26 mouse cellular contexts compared by ENCODE assay signal in genomic region chr1:191947796-191948195, GRCm38 (mm10). TPM values are rescaled to one million over a fixed set of nuclear protein-coding genes. Genes with fewer than 3 reads are reported as not detected.
A peak's percentile ranks its signal among the peaks of the same experiment; 100 is the strongest.
DNase-seq lines count a peak whose midpoint lies in the region; ATAC-seq and TF ChIP-seq lines count a peak whose summit lies in the region.
"Had no signal": no experiment of that assay in that cellular context is flagged by ENCODE, and none has a peak within 500 bp of the region (broad histone marks: within the 10 kb centered on the region; RNA-seq: fewer than 3 reads in every experiment).

No protein-coding gene starts in this region.

- WGBS in heart, embryonic 12.5 days: 76% methylated on average over 8 of the region's 8 CpGs
- 82% methylated on average over 8 of the region's 8 CpGs for WGBS in midbrain, embryonic 11.5 days
- WGBS in midbrain, embryonic 15.5 days: 79% methylated on average over 8 of the region's 8 CpGs

- ATAC-seq in heart, embryonic 12.5 days (ENCODE audit: insufficient number of reproducible peaks, low FRiP score): no peak
- no peak for ATAC-seq in midbrain, embryonic 11.5 days (ENCODE audit: low FRiP score)
- ATAC-seq in midbrain, embryonic 15.5 days (replicated peaks): no peak
- ATAC-seq in megakaryocyte, adult 5-6 weeks (ENCODE audit: poor library complexity, severe bottlenecking): no peak
- ATAC-seq: activated CD4-positive, CD25-positive, alpha-beta regulatory T cell, adult 4 months; forebrain, embryonic 13.5 days; forebrain, embryonic 16.5 days; Patski had no signal

- in situ Hi-C loops in ES-E14 (cut with MboI; ENCODE audit: low sequenced_read_pairs in 2 of 2, unreplicated experiment in 2 of 2): no loop called here

- no peaks in the 10 kb centered on the region for H3K36me3 ChIP-seq in heart, embryonic 12.5 days
- no peaks in the 10 kb centered on the region for H3K36me3 ChIP-seq in midbrain, embryonic 11.5 days (ENCODE audit: control insufficient read depth, insufficient read depth, low read length)
- H3K36me3 ChIP-seq in midbrain, embryonic 15.5 days (replicated peaks): no peaks in the 10 kb centered on the region
- H3K36me3 ChIP-seq in ES-E14 (ENCODE audit: control insufficient read depth, insufficient read depth, low read length, poor library complexity, severe bottlenecking): no peaks in the 10 kb centered on the region
- H3K36me3 ChIP-seq: forebrain, embryonic 10.5 days; heart, embryonic 15.5 days; hindbrain, embryonic 12.5 days; hindbrain, embryonic 15.5 days had no signal

- H3K27ac ChIP-seq in heart, embryonic 12.5 days (ENCODE audit: poor library complexity, severe bottlenecking): no peak overlapping the region
- H3K27ac ChIP-seq in midbrain, embryonic 11.5 days (ENCODE audit: low read depth, low read length): no peak overlapping the region
- no peak overlapping the region for H3K27ac ChIP-seq in midbrain, embryonic 15.5 days
- peak overlapping the region; percentile 63; the same call in 1 of the 2 replicates for H3K27ac ChIP-seq in ES-E14 (ENCODE audit: insufficient read depth, low read depth, low read length, poor library complexity, severe bottlenecking)
- H3K27ac ChIP-seq: forebrain, embryonic 10.5 days; forebrain, embryonic 13.5 days; heart, embryonic 15.5 days; hindbrain, embryonic 12.5 days; hindbrain, embryonic 15.5 days had no signal

- no peaks in the 10 kb centered on the region for H3K9me3 ChIP-seq in heart, embryonic 12.5 days (replicated peaks)
- H3K9me3 ChIP-seq in midbrain, embryonic 11.5 days (ENCODE audit: control insufficient read depth, low read length): no peaks in the 10 kb centered on the region
- H3K9me3 ChIP-seq in midbrain, embryonic 15.5 days: no peaks in the 10 kb centered on the region
- H3K9me3 ChIP-seq in ES-E14 (ENCODE audit: control insufficient read depth, insufficient read depth, low read depth, low read length): no peaks in the 10 kb centered on the region
- H3K9me3 ChIP-seq: forebrain, embryonic 10.5 days; forebrain, embryonic 13.5 days; heart, embryonic 15.5 days; hindbrain, embryonic 12.5 days; hindbrain, embryonic 15.5 days had no signal

- H3K27me3 ChIP-seq in heart, embryonic 12.5 days (replicated peaks): peaks cover 6% of the 10 kb centered on the region
- H3K27me3 ChIP-seq in midbrain, embryonic 11.5 days (ENCODE audit: control insufficient read depth, insufficient read depth, low read length): no peaks in the 10 kb centered on the region
- H3K27me3 ChIP-seq in midbrain, embryonic 15.5 days (replicated peaks): no peaks in the 10 kb centered on the region
- H3K27me3 ChIP-seq: forebrain, embryonic 13.5 days; heart, embryonic 15.5 days; hindbrain, embryonic 12.5 days; hindbrain, embryonic 15.5 days; Patski had no signal

- H3K9ac ChIP-seq in heart, embryonic 12.5 days: no peak overlapping the region
- H3K9ac ChIP-seq in midbrain, embryonic 11.5 days (ENCODE audit: low read length): no peak overlapping the region
- no peak overlapping the region for H3K9ac ChIP-seq in midbrain, embryonic 15.5 days
- H3K9ac ChIP-seq in ES-E14 (ENCODE audit: insufficient read depth, low read depth, low read length, poor library complexity, severe bottlenecking): peak overlapping the region; percentile 68; the same call in 1 of the 2 replicates
- H3K9ac ChIP-seq: forebrain, embryonic 13.5 days; heart, embryonic 15.5 days; hindbrain, embryonic 12.5 days; hindbrain, embryonic 15.5 days had no signal

- H3K4me2 ChIP-seq in heart, embryonic 12.5 days: no peak overlapping the region
- no peak overlapping the region for H3K4me2 ChIP-seq in midbrain, embryonic 11.5 days
- H3K4me2 ChIP-seq in midbrain, embryonic 15.5 days: no peak overlapping the region
- H3K4me2 ChIP-seq: forebrain, embryonic 13.5 days; heart, embryonic 11.5 days; heart, embryonic 15.5 days; hindbrain, embryonic 12.5 days; hindbrain, embryonic 15.5 days had no signal

- peak; percentile 88 for DNase-seq in heart, adult 11 months
- DNase-seq in midbrain, embryonic 11.5 days (ENCODE audit: low spot score, missing footprints): peak; percentile 44
- no peak for DNase-seq in ES-E14 (ENCODE audit: low read depth, low spot score)
- no peak for DNase-seq in adrenal gland, adult 2 months
- DNase-seq: adrenal gland, postnatal 10 days; adrenal gland, postnatal 36 days; cerebellum, adult 18-20 months; cerebellum, adult 9-10 months; cerebellum, postnatal 14 days; gastrocnemius, postnatal 10 days; gastrocnemius, postnatal 36 days had no signal

- H3K4me3 ChIP-seq in heart, embryonic 12.5 days: no peak overlapping the region
- H3K4me3 ChIP-seq in midbrain, embryonic 11.5 days (ENCODE audit: low read depth, low read length): no peak overlapping the region
- H3K4me3 ChIP-seq in midbrain, embryonic 15.5 days: no peak overlapping the region
- H3K4me3 ChIP-seq in ES-E14 (ENCODE audit: insufficient read depth in 1 of 2, low read depth in 1 of 2, low read length in 2 of 2, poor library complexity in 1 of 2, severe bottlenecking in 1 of 2): peak overlapping the region; percentile 4 to 51; a peak in 3 of 4 replicates
- H3K4me3 ChIP-seq: forebrain, embryonic 10.5 days; forebrain, embryonic 13.5 days; heart, embryonic 15.5 days; hindbrain, embryonic 12.5 days; hindbrain, embryonic 15.5 days had no signal

- peaks cover 4% of the 10 kb centered on the region; the same call in 1 of the 2 replicates for H3K4me1 ChIP-seq in heart, embryonic 12.5 days (replicated peaks)
- no peaks in the 10 kb centered on the region for H3K4me1 ChIP-seq in midbrain, embryonic 11.5 days (ENCODE audit: control insufficient read depth, insufficient read depth, low read length)
- no peaks in the 10 kb centered on the region for H3K4me1 ChIP-seq in midbrain, embryonic 15.5 days
- H3K4me1 ChIP-seq in ES-E14 (ENCODE audit: control insufficient read depth in 2 of 2, insufficient read depth in 2 of 2, low read length in 2 of 2, poor library complexity in 1 of 2): peaks cover 2 to 14% of the 10 kb centered on the region in 2 experiments; a peak in 3 of 4 replicates
- H3K4me1 ChIP-seq: forebrain, embryonic 13.5 days; hindbrain, embryonic 12.5 days; hindbrain, embryonic 15.5 days had no signal

TF ChIP-seq in ES-E14, 5 proteins besides CTCF, POLR2A, EP300 and RAD21:
- no peak for TF ChIP-seq ZNF384 (IDR thresholded peaks at IDR 0.05; ENCODE audit: low read depth, low read length)
- no peak for TF ChIP-seq MAFK (IDR thresholded peaks at IDR 0.05; ENCODE audit: insufficient read depth, low read depth, low read length)
- no peak for TF ChIP-seq HCFC1 (IDR thresholded peaks at IDR 0.05; ENCODE audit: borderline replicate concordance, insufficient read depth, low read length)
- no peak for TF ChIP-seq ZC3H11A (IDR thresholded peaks at IDR 0.05; ENCODE audit: borderline replicate concordance, low read depth, low read length)
- TF ChIP-seq CHD2 (IDR thresholded peaks at IDR 0.05; ENCODE audit: low read depth, low read length): no peak

RNA-seq across cellular contexts. Expression of gene Rd3, which starts 29.4 kb away (rescaled TPM):
- polyA plus RNA-seq in heart, embryonic 12.5 days (2016; fragmentation: Nextera tagmentation; extraction: Ambion mirVana): 1.3 and 1.7 TPM in 2 replicates
- polyA plus RNA-seq in midbrain, embryonic 11.5 days (2014; fragmentation: Nextera tagmentation; extraction: Ambion mirVana): 1.3 and 1.7 TPM in 2 replicates
- polyA plus RNA-seq in midbrain, embryonic 15.5 days (2015; fragmentation: Nextera tagmentation; extraction: Ambion mirVana): 2.9 and 3.1 TPM in 2 replicates
- 0.13 TPM in 1 of 2 replicates, not detected in the other for total RNA-seq in ES-E14 (2012; rRNA removed)
- total RNA-seq in adrenal gland, adult 2 months (2021): under 1 TPM; 0.14 to 0.38 TPM
- 0.42 and 0.48 TPM in 2 replicates for polyA plus RNA-seq in adrenal gland, adult 2 months (2012; rRNA removed)
- 0.18 and 0.38 TPM in 2 replicates for total RNA-seq in megakaryocyte, adult 5-6 weeks (2015)
- 0.22 TPM in 1 of 2 replicates, not detected in the other for total RNA-seq in megakaryocyte, adult 5-6 weeks (2017)
- total RNA-seq: gastrocnemius, adult 18-20 months; granulocyte monocyte progenitor cell, adult 5-6 weeks; hematopoietic stem cell, adult 5-6 weeks had no signal

RNA-seq across cellular contexts. Expression of gene Slc30a1, which starts 41.2 kb away (rescaled TPM):
- 4.8 and 5.0 TPM in 2 replicates for polyA plus RNA-seq in heart, embryonic 12.5 days (2016; fragmentation: Nextera tagmentation; extraction: Ambion mirVana)
- 2.4 and 2.6 TPM in 2 replicates for polyA plus RNA-seq in midbrain, embryonic 11.5 days (2014; fragmentation: Nextera tagmentation; extraction: Ambion mirVana)
- polyA plus RNA-seq in midbrain, embryonic 15.5 days (2015; fragmentation: Nextera tagmentation; extraction: Ambion mirVana): 3.7 and 4.3 TPM in 2 replicates
- 27.2 and 45.5 TPM in 2 replicates for total RNA-seq in ES-E14 (2012; rRNA removed)
- 10 to 100 TPM; 18.4 to 19.3 TPM for total RNA-seq in adrenal gland, adult 2 months (2021)
- polyA plus RNA-seq in adrenal gland, adult 2 months (2012; rRNA removed): 16.7 and 17.6 TPM in 2 replicates
- total RNA-seq in megakaryocyte, adult 5-6 weeks (2015): 10.1 TPM in 2 replicates
- total RNA-seq in megakaryocyte, adult 5-6 weeks (2017): 11.2 and 12.1 TPM in 2 replicates

Comparison
In these comparisons a context has a peak if more than half of its experiments do, and no peak if none do; other contexts are left out.
1. DNase-seq: peak in heart, adult 11 months (single experiment) and midbrain, embryonic 11.5 days (single experiment); none in ES-E14 (single experiment) and adrenal gland, adult 2 months (single experiment).
2. H3K4me3 ChIP-seq: peak in ES-E14 (2 of 2); none in heart, embryonic 12.5 days (single experiment), midbrain, embryonic 11.5 days (single experiment) and midbrain, embryonic 15.5 days (single experiment).